Mouse (Mus musculus) heart, adult 9 months (tissue): ENCODE data around the gene M6pr.

Source experiments
- DNase-seq, 2 experiments: peaks; one replicate each; pipeline ENCODE4 v3.0.0; 2022; ENCODE audit warnings: low spot score in 2 of 2

The M6pr gene

DNA sequence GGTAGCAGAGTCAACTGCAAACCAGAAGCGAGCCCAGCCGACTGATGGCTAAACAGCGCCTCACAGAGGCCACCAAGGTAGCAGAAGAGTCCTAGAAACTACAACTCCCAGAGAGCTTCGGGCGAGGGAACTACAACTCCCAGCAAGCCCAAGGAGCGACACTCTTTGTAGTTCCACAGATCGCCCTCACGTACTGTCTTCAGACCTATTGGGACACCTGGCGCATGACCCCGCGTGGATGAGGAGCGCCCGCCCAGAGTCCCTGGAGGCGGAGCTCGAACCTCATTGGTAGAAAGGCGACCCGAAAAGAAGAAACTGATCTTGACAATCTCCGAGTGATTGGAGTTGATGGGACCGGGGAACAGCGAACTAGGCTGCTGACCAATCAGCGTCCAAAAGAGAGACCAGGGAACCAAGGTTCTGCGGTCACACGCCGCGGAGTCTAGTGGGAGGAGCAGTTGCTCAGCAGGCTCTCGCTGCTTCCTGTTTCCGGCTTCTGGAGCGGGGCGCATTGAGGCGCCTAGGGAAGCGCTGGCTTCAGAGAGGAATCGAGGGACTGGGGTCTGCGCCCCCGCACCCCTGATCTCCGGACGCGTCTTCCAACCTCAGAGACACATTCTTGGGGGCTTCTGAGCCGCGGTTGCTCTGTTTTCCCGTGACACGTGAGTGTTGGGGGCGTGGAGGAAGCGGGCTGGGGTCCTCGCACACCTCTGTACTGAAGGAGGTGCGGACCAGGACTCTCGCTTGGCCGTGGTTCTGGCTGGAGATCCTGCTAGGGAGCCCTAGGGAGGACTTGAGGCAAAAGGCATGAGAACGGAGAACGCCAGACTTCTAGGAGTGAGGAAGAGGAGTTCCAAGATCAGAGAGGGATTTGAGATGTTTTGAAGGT lies at the start of gene M6pr:
Gene M6pr (plus strand): TSS at position 216 of the 889 bp plus-strand sequence.
- DNase-seq: peak; percentile 98 to 99

DNA sequence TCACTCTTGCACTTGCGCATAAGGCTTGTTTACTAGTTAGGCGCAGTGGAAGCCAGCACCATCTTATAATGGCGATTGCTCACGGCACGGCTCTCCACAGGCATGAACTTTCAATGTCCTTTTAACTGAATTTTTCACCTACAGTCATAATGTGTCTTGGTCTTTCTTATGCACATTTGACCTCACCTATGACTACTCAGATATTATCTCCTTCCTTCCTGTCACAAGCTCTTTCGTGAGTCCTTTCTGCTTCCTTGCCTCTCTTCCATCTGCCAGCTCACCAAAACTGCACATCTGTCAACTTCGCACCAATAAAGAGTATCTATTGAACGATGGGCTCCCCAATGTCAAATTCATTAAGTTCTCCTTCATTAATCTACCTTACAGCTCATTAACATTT lies 46.0 kb upstream of the M6pr start:
- no peak for DNase-seq

DNA sequence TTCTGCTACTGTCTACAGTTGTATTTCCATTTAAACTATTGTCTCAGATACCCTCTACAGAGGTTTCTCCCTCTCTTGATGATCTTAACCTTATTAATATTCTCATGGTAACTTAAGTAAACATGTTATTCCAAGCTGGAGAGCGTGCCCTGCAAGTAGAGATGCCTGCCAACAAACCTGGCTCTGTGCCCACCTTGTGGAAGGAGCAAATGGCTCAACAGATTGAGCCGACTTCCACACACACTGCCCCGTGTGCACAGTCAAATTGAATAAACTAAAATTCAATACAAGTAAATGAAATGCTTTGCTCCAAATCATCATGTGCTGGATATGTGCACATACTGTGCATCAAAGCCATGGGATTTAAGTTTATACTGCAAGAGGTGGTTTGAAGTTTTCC lies 40.0 kb upstream of the M6pr start:
- DNase-seq: peak in 1 of 2 experiments; percentile 15

DNA sequence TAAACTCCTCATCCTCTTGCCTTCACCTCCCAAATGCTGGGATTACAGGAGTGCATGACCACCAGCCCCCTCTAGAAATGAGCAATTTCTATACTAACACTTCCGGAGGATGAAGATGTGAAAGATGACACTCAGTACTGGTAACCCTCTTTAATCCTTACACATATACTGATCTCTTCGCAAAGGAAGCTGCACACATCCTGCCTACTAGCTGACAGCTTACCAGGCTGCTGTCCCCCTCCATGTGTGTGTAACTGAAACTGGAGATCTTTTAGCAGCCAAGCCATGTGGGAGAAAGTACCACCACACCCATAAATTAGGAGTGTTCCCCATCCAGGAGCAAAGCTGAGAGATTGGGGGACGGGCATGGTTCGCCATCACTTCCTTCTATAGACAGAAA lies 39.4 kb upstream of the M6pr start:
- DNase-seq: no peak

DNA sequence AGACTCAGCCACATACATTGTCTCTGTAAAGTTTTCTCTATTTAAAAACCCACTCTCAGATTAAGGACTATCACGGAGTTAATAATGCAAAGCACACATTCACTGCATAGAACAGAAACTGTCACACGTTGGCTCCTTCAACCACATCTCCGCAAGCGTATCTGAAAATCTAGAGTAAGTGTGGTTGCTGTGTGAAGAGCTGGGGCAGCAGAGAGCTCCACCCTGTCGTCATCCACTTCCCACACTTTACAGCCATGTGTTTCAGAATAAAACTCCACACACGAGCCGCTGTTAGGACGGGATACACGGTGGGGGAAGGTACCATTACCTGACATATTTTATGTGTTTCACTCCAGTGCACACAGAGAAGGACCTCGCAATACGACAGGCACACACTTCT lies 38.4 kb upstream of the M6pr start:
- no peak for DNase-seq

DNA sequence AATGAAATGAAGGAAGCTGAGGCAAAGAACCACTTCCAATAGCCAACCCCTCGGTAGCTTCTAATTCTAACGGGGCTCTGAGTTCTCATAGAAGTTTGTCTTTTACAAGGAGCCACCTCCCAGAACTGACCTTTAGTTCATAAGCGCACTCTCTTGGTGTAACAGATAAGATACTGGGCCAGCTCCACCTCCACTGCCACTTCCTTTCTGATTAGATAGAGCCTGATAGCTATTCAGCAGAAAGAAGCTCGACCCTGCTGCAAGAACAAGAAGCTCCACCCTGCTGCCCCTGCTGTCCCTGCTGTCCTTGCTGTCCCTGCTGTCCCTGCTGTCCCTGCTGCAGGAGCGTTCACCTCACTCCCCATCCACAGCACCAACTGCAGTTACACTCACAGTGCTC lies 34.0 kb upstream of the M6pr start:
- DNase-seq: no peak

DNA sequence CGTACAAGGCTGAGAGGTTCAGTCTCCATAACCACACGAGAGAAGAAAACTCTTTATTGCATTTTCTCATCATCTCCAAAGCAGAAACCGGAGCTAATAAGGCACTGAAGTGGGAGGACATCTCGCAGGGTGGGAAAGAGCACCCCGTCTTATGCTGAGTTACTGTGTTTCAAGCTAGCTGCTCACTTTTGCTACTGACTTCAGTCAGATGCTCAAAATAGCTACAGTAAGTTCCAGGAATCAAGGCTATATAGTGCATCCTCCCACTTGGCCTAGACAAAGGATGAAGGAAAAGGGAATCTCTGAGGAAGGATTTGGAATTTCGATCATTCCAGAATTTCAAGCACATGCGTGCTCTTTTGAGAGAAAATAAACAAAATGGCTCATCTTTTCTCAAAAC lies 32.0 kb upstream of the M6pr start:
- no peak for DNase-seq

DNA sequence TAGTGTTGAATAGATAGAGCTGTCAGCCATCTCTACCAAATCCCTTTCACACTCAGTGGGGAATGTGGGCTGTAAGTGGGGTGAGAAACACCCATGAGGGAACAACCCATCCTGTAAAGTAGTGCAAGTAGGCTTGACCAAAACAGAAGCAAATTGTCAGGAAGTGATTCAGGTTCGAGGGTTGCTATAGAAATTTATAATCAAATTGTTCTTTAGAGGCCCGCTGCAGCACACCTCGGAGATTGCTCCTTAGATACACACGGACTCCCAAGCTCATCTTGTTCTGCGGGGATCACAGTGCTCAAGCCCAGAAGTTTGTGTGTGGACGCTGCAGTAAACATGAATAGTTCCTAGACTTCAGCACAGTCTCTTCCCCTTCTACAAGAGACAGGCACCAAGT lies 25.7 kb upstream of the M6pr start, which contains the start of gene Klrg1:
Gene Klrg1 (minus strand): TSS at position 101 of the 400 bp plus-strand sequence.
- DNase-seq: no peak

DNA sequence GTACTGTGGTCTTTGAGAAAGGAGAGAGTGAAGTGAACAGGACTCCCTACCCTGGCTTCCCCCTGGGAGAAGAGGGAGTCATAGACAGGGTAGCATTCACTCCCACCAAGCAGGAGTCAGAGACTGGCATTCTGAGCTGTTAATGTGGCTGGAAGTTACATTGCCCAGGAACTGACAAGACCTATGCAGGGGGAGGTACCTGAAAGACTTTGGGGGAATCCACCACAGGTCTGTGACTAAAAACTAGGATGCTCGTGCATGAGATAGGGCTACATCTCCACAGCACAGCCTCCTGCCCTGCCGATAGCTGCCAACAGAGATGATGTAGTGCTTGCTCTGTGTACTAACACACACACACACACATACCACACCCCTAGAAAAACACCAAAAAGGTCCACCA lies 25.1 kb upstream of the M6pr start:
- DNase-seq: no peak

DNA sequence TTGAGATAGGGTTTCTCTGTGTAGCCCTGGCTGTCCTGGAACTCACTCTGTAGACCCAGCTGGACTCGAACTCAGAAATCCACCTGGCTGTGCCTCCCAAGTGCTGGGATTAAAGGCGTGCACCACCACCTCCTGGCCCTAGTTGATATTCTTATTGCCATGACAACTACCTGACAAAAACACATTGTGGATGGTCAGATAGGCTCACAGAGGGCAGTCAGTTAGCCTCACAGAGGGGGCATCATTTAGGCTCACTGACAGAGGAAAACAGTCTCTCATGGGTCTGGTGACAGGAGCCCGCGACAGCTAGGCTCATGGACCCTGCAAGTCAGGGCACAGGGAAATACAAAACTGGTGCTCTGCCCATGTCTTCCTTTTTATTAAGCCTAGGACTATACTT lies 24.2 kb upstream of the M6pr start:
- no peak for DNase-seq

DNA sequence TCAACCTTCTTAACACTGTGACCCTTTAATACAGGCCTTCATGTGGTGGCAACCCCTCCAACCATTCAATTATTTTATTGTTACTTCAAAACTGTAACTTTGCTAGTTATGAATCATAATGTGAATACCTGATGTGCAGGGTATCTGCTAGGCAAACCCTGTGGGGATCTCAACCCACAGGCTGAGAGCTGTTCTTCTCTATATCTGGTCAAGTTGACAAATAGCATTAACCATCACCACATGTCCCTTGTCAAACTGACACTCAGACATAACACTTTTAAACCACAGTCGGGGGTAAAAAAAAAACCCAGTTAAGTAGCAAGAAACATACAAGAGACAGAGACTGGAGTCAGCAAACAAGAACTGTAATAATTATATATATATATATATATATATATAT lies 23.7 kb upstream of the M6pr start:
- no peak for DNase-seq

DNA sequence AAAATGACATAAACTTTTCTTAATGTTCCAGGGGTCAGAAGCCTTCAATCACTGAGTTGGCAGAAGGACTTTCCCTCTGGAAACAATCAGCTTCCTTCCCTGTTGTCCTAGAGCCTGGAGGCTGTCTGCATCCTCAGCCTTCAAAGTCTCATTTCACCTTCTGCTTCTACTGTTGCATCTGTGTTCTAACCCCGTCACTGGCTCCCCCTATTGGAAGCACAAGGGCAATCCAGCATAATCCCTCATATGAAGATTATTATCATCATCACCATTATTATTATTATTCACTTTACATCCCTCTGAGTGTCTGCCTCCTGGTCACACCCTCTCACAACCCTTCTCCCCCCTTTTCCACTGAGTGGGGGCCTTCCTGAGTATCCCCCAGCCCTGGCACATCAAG lies 20.3 kb upstream of the M6pr start:
- DNase-seq: no peak

DNA sequence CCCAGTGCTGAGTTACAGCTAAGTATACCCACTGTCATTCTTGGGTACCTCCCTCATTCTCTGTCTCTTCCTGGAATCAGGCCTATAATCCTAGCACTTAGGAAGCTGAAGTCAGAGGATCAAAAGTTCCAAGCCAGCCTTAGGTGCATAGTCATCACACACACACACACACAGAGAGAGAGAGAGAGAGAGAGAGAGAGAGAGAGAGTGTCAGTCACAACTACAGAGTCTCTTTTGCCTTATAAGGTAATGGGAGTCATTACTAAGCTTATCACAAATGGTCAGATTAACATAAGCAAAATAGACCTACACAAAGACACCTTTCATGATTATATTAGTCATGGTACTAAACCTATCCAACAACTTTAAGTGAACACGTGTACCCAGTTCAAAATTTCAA lies 19.2 kb upstream of the M6pr start:
- no peak for DNase-seq

DNA sequence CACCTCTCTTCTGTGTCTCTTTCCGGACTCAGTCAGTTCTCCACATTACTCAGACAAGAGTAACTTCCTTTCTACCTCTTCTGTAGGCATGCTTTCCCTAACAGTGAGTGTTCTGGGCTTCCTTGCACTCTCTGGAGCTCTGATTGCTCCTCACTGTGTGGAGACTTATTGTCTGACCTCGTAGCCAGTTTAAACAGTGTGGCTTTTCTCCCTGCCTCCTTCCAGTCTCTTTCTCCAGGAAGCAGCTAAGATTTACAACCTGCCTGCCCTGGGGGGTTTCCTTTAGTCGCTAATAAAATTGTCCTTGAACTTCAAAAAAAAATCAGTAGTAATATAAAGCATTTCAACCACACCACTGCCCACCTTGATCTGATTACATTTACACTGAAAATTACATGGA lies 18.3 kb upstream of the M6pr start:
- DNase-seq: no peak

DNA sequence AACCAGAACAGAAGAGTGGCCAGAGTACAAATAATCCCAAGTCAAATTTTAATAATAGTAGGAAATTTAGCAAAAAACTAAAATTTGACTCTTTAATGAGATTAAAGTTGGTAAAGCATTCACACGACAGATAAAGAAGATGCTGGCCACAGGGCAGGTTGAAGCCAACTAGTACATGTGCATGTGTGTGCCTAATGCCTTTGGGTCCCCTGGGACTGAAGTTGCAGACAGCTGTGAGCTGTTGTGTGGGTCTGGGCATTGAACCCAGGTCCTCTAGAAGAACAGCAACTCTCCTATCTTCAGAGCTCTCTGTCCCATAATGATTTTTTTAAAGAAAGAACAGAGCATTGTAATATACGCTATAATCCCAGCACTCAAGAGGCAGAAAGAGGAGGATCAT lies 17.3 kb upstream of the M6pr start:
- no peak for DNase-seq

DNA sequence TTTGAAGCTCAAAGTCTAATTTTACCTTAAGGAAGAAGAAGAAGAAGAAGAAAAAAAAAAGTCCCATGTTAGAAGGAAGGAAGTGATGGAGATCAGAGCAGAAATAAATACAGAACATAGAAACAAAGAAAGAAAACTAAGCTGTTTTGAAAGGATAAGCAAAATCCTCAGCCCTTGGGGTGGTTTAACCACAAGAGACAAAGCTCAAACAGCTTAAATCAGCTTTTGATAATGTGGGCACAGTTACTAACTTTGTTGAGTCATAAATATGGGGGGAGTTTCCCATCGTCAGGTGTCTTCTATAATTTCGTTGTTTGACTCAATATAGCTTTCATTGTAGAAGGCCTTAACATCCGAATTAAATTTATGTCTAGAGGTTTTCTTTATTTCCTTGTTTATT lies 16.8 kb upstream of the M6pr start:
- no peak for DNase-seq

DNA sequence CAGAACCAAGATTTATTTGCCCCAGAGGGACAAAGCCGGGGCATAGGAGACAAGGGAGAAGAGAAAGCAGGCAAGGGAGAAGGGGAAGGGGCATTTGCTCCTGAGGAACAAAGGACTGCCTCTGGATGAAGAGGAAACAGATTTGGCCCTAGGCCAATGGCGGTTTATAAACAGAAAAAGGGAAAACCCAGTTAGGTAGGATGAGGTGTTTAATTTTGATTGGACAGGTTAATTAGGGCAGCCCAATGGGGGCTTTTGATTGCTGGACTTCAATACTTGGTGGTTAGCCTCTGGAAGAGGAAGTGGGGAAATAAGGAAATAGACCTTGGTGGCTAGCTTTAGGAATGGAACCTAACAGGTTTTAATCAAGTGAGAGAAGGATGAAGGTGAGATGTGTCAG lies 16.3 kb upstream of the M6pr start:
- no peak for DNase-seq

DNA sequence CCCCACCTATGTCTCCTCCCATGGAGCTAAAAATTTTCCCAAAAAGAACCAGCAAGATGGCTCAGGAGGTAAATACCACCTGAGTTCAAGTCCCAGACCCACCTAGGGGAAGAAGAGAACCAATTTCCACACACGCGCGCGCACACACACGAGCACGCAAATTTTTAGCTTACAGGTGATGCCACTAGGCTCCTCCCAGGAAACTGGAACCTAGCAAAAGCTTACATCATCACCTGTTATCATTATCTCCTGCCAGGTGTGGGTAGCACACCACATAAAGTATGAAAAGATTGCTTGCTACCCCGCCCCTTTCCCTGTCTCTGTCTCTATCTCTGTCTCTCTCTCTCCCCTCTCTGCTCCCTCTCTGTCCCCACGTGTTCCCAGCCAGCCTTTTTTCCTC lies 15.4 kb upstream of the M6pr start:
- no peak for DNase-seq

DNA sequence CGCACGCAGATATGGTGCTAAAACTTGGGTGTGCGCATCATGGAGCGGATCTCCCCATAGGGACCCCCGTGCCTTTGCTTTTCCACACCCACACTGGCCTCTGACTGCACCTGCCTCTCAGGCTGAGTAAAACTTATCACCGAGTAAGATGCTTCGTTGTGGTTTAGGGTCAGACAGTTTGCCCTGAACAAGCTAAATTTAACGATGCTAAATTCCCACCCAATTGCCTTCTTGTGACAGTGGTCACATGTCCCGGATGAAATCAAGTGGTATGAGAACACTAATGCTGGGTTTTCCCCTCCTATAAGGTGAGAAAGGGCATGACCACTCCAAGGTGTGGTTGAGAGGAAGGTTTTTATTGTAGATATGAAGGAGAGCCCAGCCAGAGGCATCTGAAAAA lies 14.7 kb upstream of the M6pr start:
- no peak for DNase-seq

DNA sequence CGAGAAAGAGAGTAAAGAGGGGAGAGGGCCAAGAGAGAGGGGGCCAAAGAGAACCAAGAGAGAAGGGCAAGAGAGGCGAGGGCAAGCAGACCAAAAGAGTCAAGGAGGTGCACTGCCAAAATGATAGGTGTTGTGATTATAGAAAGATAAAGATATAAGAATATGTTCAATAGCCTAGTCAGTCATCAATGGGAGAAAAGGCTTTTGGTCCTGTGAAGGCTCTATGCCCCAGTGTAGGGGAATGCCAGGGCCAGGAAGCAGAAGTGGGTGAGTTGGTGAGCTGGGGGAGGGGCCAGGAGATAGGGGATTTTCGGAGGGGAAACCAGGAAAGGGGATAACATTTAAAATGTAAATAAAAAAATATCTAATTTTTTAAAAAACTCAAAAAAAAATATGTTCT lies 14.2 kb upstream of the M6pr start:
- no peak for DNase-seq

DNA sequence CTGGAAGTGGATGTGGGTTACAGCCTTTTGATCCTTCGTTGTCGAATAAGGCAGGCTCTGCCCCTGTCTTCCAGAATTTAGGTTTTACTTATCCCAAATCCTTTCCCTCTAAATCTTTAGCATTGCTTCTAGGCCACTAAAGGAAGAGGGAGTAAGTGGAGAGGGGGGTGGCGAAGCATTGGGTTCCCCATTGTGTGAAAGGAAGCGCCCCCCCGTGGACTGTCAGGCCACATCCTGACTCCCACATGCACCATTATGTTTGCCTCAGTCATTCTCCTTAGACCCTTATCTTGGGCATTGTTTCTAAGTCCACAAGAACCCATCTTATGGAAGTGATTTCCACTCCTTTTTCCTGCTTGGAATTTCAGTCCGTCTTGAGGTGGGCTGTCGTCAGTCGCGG lies 13.3 kb upstream of the M6pr start:
- DNase-seq: no peak

DNA sequence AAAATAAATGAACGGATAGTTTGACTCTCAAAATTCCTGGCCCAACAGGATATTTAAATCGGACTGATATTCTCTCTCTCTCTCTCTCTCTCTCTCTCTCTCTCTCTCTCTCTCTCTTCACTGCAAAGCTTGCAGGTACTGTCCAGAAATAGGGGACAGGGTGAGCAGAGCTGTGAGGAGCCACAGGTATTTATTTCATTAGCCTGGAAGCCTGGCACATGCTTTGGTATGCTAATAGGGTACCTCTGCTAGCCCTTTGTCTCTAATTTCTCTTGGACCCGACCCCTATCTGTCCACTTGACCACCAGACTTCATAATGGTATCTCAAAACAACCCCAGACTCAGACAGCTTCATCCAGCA lies 11.6 kb upstream of the M6pr start:
- no peak for DNase-seq

DNA sequence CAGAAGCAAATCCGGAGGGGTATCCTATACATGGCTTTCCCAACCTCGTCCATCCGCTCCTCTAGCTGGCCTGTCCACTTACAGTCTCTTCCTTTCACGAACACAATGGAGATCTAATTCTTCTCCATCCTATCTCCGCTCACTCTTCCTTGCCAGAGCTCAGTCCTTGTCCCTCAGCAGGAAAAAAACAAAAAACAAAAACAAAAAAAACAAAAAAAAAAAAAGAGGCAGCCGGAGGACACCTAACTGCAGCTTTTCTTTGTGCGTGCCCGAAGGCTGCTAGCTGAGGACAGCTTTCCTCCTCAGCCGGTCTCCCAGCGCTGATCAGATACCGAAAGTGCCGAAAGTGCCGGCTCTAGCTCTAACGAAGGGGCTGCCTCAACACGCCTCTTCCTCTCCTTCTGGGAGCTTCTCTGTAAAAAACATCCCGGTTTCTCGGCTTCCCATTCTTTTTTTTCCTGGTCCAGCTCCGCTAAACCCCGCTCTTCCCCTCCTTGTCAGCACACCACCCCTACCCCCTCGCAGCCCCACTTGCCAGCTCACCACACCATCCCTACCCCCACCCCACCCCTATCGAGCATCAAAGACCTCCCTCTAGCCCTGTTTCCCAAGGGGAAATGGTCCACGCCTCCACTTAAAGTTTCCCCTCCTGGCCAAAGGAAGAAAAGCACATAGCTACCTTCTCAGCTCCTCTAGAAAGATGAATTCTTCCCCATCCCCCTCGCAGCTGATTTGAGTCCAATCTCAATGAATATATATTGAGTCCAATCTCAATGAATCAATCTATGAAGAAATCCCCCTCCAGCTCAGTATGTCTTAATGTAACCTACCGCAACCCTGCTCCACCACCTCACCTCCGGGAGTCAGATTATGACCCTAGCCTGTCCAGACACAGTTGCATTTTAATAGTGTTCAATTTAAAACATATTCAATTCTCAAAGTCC lies 11.0 kb upstream of the M6pr start:
- DNase-seq: no peak
